Mouse (Mus musculus) CH12.LX (cell line): ENCODE measurements around the gene Atrnl1.

ENCODE experiments used
- CTCF ChIP-seq, 2 experiments: IDR thresholded peaks in 1 of 2; conservative IDR thresholded peaks in 1 of 2; 2 replicates each; pipeline ENCODE4 v1.5.1; 2011 to 2012; ENCODE audit warnings: low read depth in 2 of 2, low read length in 2 of 2, improper control_type of control experiment in 1 of 2, inconsistent platforms in 1 of 2, mild to moderate bottlenecking in 1 of 2, moderate library complexity in 1 of 2
- EP300 ChIP-seq: IDR thresholded peaks from 2 replicates; pipeline ENCODE4 v1.6.1; 2011; ENCODE audit warnings: low read length, improper control_type of control experiment
- IRF4 ChIP-seq: IDR thresholded peaks from 2 replicates; pipeline ENCODE4 v1.6.1; 2014; ENCODE audit warnings: low read depth, mild to moderate bottlenecking, inconsistent platforms, low read length, improper control_type of control experiment
- MAX ChIP-seq: IDR thresholded peaks from 2 replicates; pipeline ENCODE4 v1.6.1; 2011; ENCODE audit warnings: low read length, improper control_type of control experiment
- MAZ ChIP-seq: IDR thresholded peaks from 2 replicates; pipeline ENCODE4 v1.6.1; 2012; ENCODE audit warnings: low read depth, mild to moderate bottlenecking, inconsistent platforms, low read length, improper control_type of control experiment, moderate library complexity
- POLR2A ChIP-seq: IDR thresholded peaks from 2 replicates; pipeline ENCODE4 v1.6.1; 2011; ENCODE audit warnings: low read depth, mild to moderate bottlenecking, improper control_type of control experiment, low read length
- RAD21 ChIP-seq: IDR thresholded peaks from 2 replicates; pipeline ENCODE4 v1.6.1; 2011; ENCODE audit warnings: low read depth, mild to moderate bottlenecking, low read length, improper control_type of control experiment, moderate library complexity

GRCm38 (mm10) chr19:57926164-57926860 is 315.5 kb downstream of the Atrnl1 start:
- TF ChIP-seq IRF4 (no peak), CTCF (conservative IDR thresholded peaks at IDR 0.05 in 1 of 2, IDR thresholded peaks at IDR 0.05 in 1 of 2; ENCODE audit: low read depth in 2 of 2, low read length in 2 of 2) (no peak), POLR2A (no peak), MAZ (no peak), EP300 (no peak), RAD21 (no peak), MAX (no peak)
